Mouse (Mus musculus): ENCODE data around the gene St3gal3. TPM values are rescaled to one million over a fixed set of nuclear protein-coding genes. Genes with fewer than 3 reads are reported as not detected.

Gene St3gal3
- 10 to 100 TPM; 46.0 to 47.4 TPM for total RNA-seq (2021)
- long read RNA-seq, experiment 1, transcript St3gal3-201 (12 exons, 2,549 nt), result major isoform, 8 of 22 reads
- long read RNA-seq, experiment 1, partial matches to known transcripts, result 3 of 22 reads
- long read RNA-seq, experiment 1, other reads (novel, unspliced or antisense), result 9 of 22 reads
- long read RNA-seq, experiment 2, transcript St3gal3-201 (12 exons, 2,549 nt), result major isoform, 9 of 20 reads
- long read RNA-seq, experiment 2, partial matches to known transcripts, result 2 of 20 reads
- long read RNA-seq, experiment 2, other reads (novel, unspliced or antisense), result 8 of 20 reads

- intact Hi-C loops (cut with DNase I), result loop anchor here (2.0 kb wide), 1 partner anchor 44 kb away; no protein-coding TSS in a partner anchor
- no peak for TF ChIP-seq CTCF (IDR thresholded peaks at IDR 0.05)
Measured at GRCm38 (mm10) chr4:118134485-118135365, at the start of gene St3gal3. St3gal3 (minus strand) TSS chr4:118134914.

DNA sequence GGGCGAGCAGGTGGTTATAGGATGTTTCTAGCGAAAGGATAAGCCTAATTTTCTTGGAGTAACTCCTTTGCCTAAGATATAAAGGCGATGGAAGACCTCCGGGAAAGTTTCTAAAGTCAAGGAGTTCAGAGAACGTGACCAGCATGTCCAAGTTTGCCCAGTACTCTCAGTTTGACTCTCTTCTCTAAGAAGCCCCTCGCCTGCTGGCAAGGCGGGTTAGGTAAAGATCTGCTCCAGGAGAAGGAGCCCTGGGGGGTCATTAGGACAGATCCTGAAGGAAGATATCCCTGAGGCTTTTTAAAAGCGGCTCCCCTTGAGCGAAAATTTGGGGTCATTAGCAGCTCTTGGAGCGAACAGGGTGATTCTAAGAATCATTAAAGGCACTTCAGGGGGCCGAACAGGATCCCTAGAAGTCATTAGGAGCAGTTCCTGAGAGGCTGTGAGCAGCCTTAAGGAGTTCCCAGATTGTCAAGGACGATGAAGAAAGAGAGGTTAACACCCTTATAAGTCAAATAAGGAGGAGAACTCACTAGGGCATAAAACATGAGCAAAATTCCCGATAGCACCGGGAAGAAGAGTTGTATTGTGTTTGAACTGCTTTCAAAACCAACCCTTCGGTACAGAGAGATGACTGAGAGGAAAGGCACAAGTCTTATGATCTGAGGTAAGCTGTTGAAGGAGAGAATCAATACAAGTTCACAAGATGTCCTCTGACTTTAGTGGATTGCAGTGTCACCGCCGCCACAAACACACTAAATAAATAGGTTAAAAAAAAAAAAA is 45.8 kb upstream of the St3gal3 start:
- DNase-seq (ENCODE audit: extremely low spot score in 1 of 2, low spot score in 2 of 2), result no peak
- intact Hi-C loops (cut with DNase I), result no loop called here
- peak overlapping the region; percentile 53 for H3K27ac ChIP-seq
- H3K4me3 ChIP-seq, result peak overlapping the region; percentile 80
- no peak for TF ChIP-seq CTCF (IDR thresholded peaks at IDR 0.05)

More at GRCm38 (mm10) chr4:118134485-118135365, at the start of gene St3gal3:
- Histone ChIP-seq H3K27ac (peak within 1 kb of the TSS; percentile 84), H3K4me3 (peak within 1 kb of the TSS; percentile 86)
- DNase-seq (ENCODE audit: extremely low spot score in 1 of 2, low spot score in 2 of 2), result peak; percentile 98

- intact Hi-C loops (cut with DNase I), result no loop called here
- peak within 1 kb of the TSS; percentile 98 for H3K27ac ChIP-seq
- peak within 1 kb of the TSS; percentile 80 for H3K4me3 ChIP-seq
- TF ChIP-seq CTCF (IDR thresholded peaks at IDR 0.05), result no peak; the same call in 1 of the 2 replicates
- peak; percentile 87 to 92 for DNase-seq (ENCODE audit: extremely low spot score in 1 of 2, low spot score in 2 of 2)
Measured at GRCm38 (mm10) chr4:118179467-118180300, 45.0 kb upstream of the St3gal3 start, which contains the start of gene Kdm4a. Kdm4a (minus strand) TSS chr4:118180043.

DNA sequence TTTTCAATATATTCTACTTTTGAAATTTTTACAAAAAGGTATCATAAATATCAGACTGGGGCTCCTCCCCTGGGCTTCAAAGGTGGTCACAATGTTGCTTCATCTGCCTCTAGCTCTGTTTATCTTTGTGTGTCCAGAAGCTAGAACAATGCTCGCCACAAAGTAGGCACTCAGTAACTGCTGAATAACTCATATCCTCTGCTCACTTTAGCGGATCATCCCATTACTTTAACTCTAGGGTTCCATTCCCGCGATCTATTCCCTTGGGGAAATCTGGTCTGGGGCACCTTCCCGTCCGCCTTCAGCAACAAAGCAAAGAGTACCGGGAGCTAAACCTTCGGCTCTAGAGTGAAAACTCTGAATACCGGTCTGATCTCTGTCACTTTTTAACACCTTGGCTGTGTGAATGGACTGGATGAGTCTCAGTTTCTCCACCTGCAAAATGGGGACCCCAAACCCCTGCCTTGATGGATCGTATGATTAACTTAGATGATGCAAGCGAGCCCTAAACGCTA is 44.3 kb upstream of the St3gal3 start:
- no peak for DNase-seq (ENCODE audit: extremely low spot score in 1 of 2, low spot score in 2 of 2)
- TF ChIP-seq CTCF (IDR thresholded peaks at IDR 0.05), result no peak
- intact Hi-C loops (cut with DNase I), result no loop called here
- Histone ChIP-seq H3K27ac (peak overlapping the region; percentile 98), H3K4me3 (peak overlapping the region; percentile 80)

DNA sequence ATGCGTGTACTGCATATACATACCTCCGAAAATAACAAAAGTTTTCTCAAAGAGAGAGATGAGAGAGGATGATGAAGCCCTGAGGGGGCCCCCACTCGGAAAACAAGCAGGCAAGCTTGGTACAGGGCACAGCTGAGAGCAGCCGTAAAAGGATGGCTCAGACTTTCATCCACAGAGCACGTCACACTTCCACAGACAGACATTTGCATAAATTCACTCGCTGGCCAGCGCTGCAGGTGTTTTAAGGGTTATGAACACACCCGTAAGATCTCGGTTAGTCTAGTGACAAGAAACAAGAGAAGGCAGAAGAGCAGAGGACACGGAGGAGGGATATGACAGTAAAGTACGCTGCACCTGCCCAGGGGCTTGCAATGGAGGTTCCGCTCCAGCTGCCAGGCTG is 37.7 kb upstream of the St3gal3 start:
- H3K27ac ChIP-seq, result no peak overlapping the region
- H3K4me3 ChIP-seq, result no peak overlapping the region
- no peak for TF ChIP-seq CTCF (IDR thresholded peaks at IDR 0.05)
- intact Hi-C loops (cut with DNase I), result loop anchor here (5.0 kb wide), 1 partner anchor 80 kb away; no protein-coding TSS in a partner anchor
- no peak for DNase-seq (ENCODE audit: extremely low spot score in 1 of 2, low spot score in 2 of 2)

DNA sequence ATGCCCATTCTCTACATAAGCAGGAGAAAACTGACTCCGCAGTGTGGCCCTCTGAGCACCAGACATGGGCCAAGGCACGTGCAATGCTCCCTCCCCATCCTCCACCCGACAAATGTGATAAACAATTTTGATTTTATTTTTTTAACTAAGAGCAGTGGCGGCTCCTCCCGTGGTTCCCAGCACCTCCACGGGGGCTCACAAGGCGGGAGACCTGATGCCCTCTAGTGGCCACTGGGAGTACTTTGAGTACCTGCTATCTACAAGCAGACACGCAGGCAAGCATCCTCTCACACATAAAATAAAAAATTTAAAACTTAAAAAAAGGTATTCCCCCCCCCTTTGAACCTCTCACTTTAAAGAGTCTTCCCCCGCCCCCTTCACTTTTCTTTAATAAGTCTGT is 36.3 kb upstream of the St3gal3 start:
- H3K4me3 ChIP-seq, result no peak overlapping the region
- DNase-seq (ENCODE audit: extremely low spot score in 1 of 2, low spot score in 2 of 2), result no peak
- H3K27ac ChIP-seq, result no peak overlapping the region
- TF ChIP-seq CTCF (IDR thresholded peaks at IDR 0.05), result peak; percentile 44
- intact Hi-C loops (cut with DNase I), result loop anchor here (5.0 kb wide), 1 partner anchor 79 kb away; no protein-coding TSS in a partner anchor

DNA sequence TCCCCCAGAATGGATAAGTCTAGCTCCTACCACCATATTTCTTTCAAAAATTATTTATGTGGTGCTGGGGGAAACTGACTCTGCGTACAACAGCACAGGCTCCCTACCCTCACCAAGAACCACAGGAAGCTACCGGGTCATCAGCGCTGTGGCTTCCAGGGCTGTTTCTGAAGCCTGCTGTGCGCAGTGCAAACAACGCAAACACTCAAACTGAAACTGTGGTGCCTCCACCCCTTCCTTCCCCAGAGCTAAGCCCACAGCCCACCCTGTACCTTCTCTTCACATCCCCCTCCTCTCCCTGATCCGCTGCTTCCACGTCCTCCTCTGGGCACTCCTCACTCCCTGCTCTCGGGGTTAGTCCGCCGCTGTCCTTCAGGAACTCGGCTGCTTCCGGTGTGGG is 27.4 kb upstream of the St3gal3 start:
- H3K4me3 ChIP-seq, result no peak overlapping the region
- no peak for TF ChIP-seq CTCF (IDR thresholded peaks at IDR 0.05)

DNA sequence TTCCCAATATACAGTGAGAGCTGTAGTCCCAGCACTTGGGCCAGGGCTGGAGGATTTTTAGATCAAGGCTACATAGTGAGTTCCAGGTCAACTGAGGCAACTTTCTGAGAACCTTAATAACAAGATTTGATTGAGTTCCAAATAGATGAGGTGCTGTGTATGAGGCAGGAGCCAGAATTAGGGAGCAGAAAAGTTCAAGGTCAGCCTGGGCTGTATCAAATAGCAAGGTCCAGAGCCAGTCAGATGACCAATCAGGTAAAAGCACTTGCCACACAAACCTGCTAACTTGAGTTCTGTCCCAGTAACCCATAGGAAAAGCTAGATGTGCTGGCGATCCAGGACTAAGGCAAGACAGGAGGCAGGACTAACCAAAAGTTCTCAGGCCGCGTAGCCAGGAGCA is 23.0 kb upstream of the St3gal3 start:
- DNase-seq (ENCODE audit: extremely low spot score in 1 of 2, low spot score in 2 of 2), result no peak
- Histone ChIP-seq H3K4me3 (no peak overlapping the region), H3K27ac (no peak overlapping the region)
- intact Hi-C loops (cut with DNase I), result no loop called here
- TF ChIP-seq CTCF (IDR thresholded peaks at IDR 0.05), result no peak

More for the DNA sequence above, 27.4 kb upstream of the St3gal3 start:
- no peak for DNase-seq (ENCODE audit: extremely low spot score in 1 of 2, low spot score in 2 of 2)
- no peak overlapping the region for H3K27ac ChIP-seq
- intact Hi-C loops (cut with DNase I), result no loop called here

DNA sequence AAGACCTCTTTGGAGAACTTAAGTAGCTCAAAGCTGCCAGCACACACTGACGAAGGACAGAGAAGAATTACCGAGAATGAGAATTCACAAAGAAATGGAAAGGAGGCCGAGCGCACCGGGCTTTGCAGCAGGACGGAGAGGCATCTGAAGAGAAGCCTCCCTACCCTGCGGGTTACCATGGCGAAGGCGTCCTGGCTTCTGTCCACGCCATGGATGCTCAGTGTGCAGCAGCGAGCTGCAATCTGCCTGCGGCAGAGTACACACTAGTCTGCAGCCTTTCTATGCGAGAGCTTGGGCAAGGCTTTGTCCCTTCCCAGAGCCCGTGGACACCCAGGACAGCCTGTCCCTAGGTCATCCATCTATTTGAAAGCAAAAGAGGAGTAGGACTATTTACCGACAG is 21.8 kb upstream of the St3gal3 start:
- Histone ChIP-seq H3K27ac (no peak overlapping the region), H3K4me3 (no peak overlapping the region)
- no peak for DNase-seq (ENCODE audit: extremely low spot score in 1 of 2, low spot score in 2 of 2)
- intact Hi-C loops (cut with DNase I), result no loop called here
- TF ChIP-seq CTCF (IDR thresholded peaks at IDR 0.05), result no peak

- no peak overlapping the region for H3K27ac ChIP-seq
- intact Hi-C loops (cut with DNase I), result no loop called here
- DNase-seq (ENCODE audit: extremely low spot score in 1 of 2, low spot score in 2 of 2), result no peak
- no peak overlapping the region for H3K4me3 ChIP-seq
- TF ChIP-seq CTCF (IDR thresholded peaks at IDR 0.05), result no peak
Measured at GRCm38 (mm10) chr4:118154889-118155288, 20.2 kb upstream of the St3gal3 start.
